Mouse (Mus musculus) heart, postnatal 0 days (tissue): ENCODE results near the gene Dnah2. TPM values are rescaled to one million over a fixed set of nuclear protein-coding genes. Genes with fewer than 3 reads are reported as not detected.

Experiments used
- ATAC-seq: fragments of 200-750 bp; cut with Nextera tagmentation; 2 replicates; pipeline ENCODE4 v1.8.0; 2017; ENCODE audit warnings: low read depth, moderate number of reproducible peaks, moderate library complexity; ENCODE audit not compliant: insufficient read depth
- DNase-seq: peaks from one replicate; pipeline ENCODE4 v3.0.0-alpha.2; 2016; ENCODE audit warnings: low spot score
- H3K27ac ChIP-seq: fragments of 300-500 bp; sonication (generic); 2 replicates; pipeline ENCODE4 v1.5.1; 2014; ENCODE audit warnings: low read depth, mild to moderate bottlenecking
- H3K27me3 ChIP-seq: fragments of 300-500 bp; sonication (generic); 2 replicates; pipeline ENCODE4 v1.6.1; 2014; ENCODE audit warnings: low read length, mixed read lengths; ENCODE audit not compliant: control insufficient read depth, insufficient read depth
- H3K36me3 ChIP-seq: fragments of 300-500 bp; sonication (generic); replicated peaks from 2 replicates; pipeline ENCODE4 v1.6.1; 2014; ENCODE audit warnings: low read length, mixed read lengths; ENCODE audit not compliant: control insufficient read depth, insufficient read depth
- H3K4me1 ChIP-seq: fragments of 300-500 bp; sonication (generic); 2 replicates; pipeline ENCODE4 v1.6.1; 2014; ENCODE audit warnings: antibody characterized with exemption; ENCODE audit not compliant: control insufficient read depth, insufficient read depth
- H3K4me2 ChIP-seq: fragments of 300-500 bp; sonication (generic); 2 replicates; pipeline ENCODE4 v1.6.1; 2014; ENCODE audit warnings: low read depth, mild to moderate bottlenecking, low read length, moderate library complexity
- H3K4me3 ChIP-seq: fragments of 300-500 bp; sonication (generic); 2 replicates; pipeline ENCODE4 v1.5.1; 2014; ENCODE audit warnings: low read depth, low read length
- H3K9ac ChIP-seq: fragments of 300-500 bp; sonication (generic); replicated peaks from 2 replicates; pipeline ENCODE4 v1.6.1; 2014; ENCODE audit warnings: low read depth, low read length, mixed read lengths
- H3K9me3 ChIP-seq: fragments of 300-500 bp; sonication (generic); replicated peaks from 2 replicates; pipeline ENCODE4 v1.6.1; 2016; ENCODE audit warnings: low read length; ENCODE audit not compliant: control insufficient read depth
- CTCF ChIP-seq: IDR thresholded peaks from 2 replicates; pipeline ENCODE4 v1.5.1; 2016; ENCODE audit warnings: antibody characterized with exemption, control low read depth, low read depth
- EP300 ChIP-seq: IDR thresholded peaks from 2 replicates; pipeline ENCODE4 v1.6.1; 2016; ENCODE audit warnings: antibody characterized with exemption, low read depth
- whole genome bisulfite sequencing: fragments of 180-500 bp; shearing (Covaris S2); extraction: QIAGEN DNeasy Blood & Tissue Kit; methylation state at CpG from one replicate; pipeline ENCODE4 v1.1.7; 2014; 5-methylcytosine and 5-hydroxymethylcytosine counted together
- polyA plus RNA-seq: library from polyadenylated mRNA; unstranded; fragments of >200 nt; fragmentation: Nextera tagmentation; extraction: Ambion mirVana; gene quantifications from 2 replicates; pipeline ENCODE4 v1.2.1, GENCODE M21; 2015
- total RNA-seq: library from RNA; depleted of rRNA; stranded (reverse); fragments of >200 nt; gene quantifications from 2 replicates; pipeline ENCODE4 v1.2.3, GENCODE M21; 2014; ENCODE audit warnings: low replicate concordance

Dnah2 gene
- total and polyA plus RNA-seq, 2 experiments from 2014 or later = 0.03 TPM; not detected in 1

DNA sequence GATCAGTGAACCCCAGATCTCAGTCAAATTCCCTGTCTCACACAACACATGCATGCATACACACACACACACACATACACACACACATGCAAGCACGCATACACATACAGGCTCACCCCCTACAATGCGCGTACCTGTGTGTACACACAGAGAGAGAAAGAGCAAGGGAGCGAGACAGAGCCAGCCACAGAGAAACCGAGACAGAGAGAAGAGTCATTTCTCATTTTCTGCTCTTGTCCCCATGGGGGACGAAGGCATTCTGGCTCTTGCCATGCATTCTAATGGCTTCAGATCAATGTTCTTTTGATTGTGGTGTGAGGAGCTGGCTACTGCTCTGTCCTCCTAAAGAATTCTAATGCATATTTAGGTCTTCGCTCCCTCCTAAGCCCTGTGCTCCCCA is 101.6 kb downstream of the Dnah2 start:
- Histone ChIP-seq H3K9ac (no peak overlapping the region), H3K4me2 (no peak overlapping the region), H3K27ac (no peak overlapping the region), H3K4me3 (no peak overlapping the region), H3K36me3 (no peaks in the 10 kb centered on the region), H3K4me1 (0 out of 2 replicates have a peak, but pooled peaks cover 4% of the 10 kb centered on the region), H3K9me3 (no peaks in the 10 kb centered on the region), H3K27me3 (no peaks in the 10 kb centered on the region)
- 91% methylated on average over 7 of the region's 7 CpGs for WGBS
- no peak for ATAC-seq
- TF ChIP-seq EP300 (no peak), CTCF (no peak)
- no peak for DNase-seq

DNA sequence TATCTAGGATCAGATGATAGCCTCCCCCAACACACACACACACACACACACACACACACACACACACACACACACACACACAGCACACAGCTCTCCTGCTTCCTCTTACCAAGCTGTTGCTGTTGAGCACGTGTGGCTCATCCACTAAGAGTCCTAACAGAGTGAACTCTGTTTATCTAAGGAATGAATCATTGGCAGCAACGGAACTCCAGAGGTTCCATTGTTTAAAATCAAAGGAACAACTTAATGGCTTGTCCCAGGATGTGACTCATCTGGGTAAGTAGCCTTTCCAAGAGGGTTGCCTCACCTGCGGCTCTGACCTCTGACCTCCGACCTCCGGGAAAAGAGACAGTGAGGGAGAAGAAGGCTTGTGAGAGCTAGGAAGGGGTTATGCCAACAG is 105.6 kb downstream of the Dnah2 start:
- no peaks in the 10 kb centered on the region for H3K4me1 ChIP-seq
- no peaks in the 10 kb centered on the region for H3K36me3 ChIP-seq
- H3K27ac ChIP-seq = peak overlapping the region; percentile 47; the same call in 1 of the 2 replicates
- H3K4me2 ChIP-seq = no peak overlapping the region
- no peak overlapping the region for H3K4me3 ChIP-seq
- H3K9ac ChIP-seq = no peak overlapping the region
- H3K27me3 ChIP-seq = no peaks in the 10 kb centered on the region
- DNase-seq (peak; percentile 33), ATAC-seq (peak; percentile 68)
- no peaks in the 10 kb centered on the region for H3K9me3 ChIP-seq
- 24% methylated on average over 5 of the region's 5 CpGs for WGBS
- TF ChIP-seq EP300 (0 out of 2 replicates have a peak, but pooled peaks have one; percentile 58), CTCF (no peak)

DNA sequence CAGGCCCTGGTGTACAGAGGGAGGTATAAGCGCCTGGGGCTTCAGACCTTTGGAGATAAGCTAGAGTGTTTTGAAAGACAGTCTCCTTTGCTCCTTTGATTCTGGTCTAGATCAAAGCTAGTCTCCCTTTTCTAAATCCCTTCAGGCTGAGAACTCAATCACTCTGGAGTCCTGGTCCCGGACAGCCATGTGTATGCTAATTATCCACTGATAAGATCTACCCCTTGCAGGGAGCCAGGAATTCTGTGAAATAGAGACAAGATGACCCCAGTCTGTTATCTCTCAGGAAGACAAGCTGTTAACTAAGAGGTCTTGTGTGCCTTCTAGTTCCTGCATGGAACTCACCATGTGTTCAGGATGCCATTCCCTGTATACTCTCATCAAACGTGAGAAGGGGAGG is 111.6 kb downstream of the Dnah2 start:
- ATAC-seq (no peak), DNase-seq (no peak)
- Histone ChIP-seq H3K36me3 (no peaks in the 10 kb centered on the region), H3K4me3 (no peak overlapping the region), H3K9ac (no peak overlapping the region), H3K4me1 (no peaks in the 10 kb centered on the region), H3K27me3 (no peaks in the 10 kb centered on the region), H3K27ac (no peak overlapping the region), H3K9me3 (no peaks in the 10 kb centered on the region), H3K4me2 (no peak overlapping the region)
- WGBS = 44% methylated on average over 3 of the region's 3 CpGs
- no peak for TF ChIP-seq CTCF

DNA sequence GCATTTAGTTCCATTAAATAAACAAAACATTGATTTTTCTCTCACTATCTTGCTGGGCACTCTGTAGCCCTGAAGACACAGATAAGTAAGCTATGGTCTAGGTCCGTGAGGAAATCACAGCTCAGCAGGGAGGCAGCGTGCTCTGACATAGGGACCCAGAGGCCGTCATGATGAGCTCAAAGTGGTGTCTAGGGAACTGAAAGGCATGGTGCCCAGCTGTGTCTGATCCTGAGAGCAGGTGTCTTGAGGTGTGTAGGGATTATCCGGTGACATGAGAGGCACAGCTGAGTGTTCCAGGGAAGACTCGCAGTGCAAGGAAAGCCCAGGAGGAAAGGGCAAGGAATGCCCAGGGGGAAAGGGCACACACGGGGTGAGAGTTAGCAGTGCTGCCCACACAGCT is 115.7 kb downstream of the Dnah2 start:
- no peak overlapping the region for H3K4me2 ChIP-seq
- DNase-seq (no peak), ATAC-seq (no peak)
- H3K36me3 ChIP-seq = no peaks in the 10 kb centered on the region
- no peaks in the 10 kb centered on the region for H3K4me1 ChIP-seq
- no peaks in the 10 kb centered on the region for H3K27me3 ChIP-seq
- no peaks in the 10 kb centered on the region for H3K9me3 ChIP-seq
- TF ChIP-seq CTCF = no peak
- TF ChIP-seq EP300 = no peak
- no peak overlapping the region for H3K9ac ChIP-seq
- H3K27ac ChIP-seq = no peak overlapping the region
- no peak overlapping the region for H3K4me3 ChIP-seq
- WGBS = 69% methylated on average over 6 of the region's 6 CpGs

DNA sequence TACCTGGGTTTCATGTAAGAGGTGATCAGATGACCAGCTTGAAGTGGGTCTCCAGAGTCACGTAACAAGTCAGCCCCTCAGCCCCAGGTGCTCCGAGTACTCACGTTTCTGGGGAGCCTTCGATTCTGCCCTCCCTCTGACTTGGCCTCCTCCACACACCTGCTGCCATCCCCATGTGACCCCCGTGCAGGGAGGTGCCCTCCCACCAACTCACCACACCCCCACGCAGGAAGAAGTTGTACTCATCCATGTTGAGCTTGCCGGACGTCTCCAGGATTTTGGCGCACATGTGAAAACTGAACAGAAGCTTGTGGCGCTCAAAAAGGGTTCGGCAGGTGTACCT is 116.3 kb downstream of the Dnah2 start:
- Histone ChIP-seq H3K9me3 (no peaks in the 10 kb centered on the region), H3K4me2 (no peak overlapping the region), H3K4me1 (no peaks in the 10 kb centered on the region), H3K27ac (no peak overlapping the region), H3K4me3 (no peak overlapping the region), H3K9ac (no peak overlapping the region), H3K36me3 (no peaks in the 10 kb centered on the region), H3K27me3 (no peaks in the 10 kb centered on the region)
- DNase-seq (no peak), ATAC-seq (no peak)
- 68% methylated on average over 11 of the region's 11 CpGs for WGBS
- no peak for TF ChIP-seq EP300
- no peak for TF ChIP-seq CTCF

DNA sequence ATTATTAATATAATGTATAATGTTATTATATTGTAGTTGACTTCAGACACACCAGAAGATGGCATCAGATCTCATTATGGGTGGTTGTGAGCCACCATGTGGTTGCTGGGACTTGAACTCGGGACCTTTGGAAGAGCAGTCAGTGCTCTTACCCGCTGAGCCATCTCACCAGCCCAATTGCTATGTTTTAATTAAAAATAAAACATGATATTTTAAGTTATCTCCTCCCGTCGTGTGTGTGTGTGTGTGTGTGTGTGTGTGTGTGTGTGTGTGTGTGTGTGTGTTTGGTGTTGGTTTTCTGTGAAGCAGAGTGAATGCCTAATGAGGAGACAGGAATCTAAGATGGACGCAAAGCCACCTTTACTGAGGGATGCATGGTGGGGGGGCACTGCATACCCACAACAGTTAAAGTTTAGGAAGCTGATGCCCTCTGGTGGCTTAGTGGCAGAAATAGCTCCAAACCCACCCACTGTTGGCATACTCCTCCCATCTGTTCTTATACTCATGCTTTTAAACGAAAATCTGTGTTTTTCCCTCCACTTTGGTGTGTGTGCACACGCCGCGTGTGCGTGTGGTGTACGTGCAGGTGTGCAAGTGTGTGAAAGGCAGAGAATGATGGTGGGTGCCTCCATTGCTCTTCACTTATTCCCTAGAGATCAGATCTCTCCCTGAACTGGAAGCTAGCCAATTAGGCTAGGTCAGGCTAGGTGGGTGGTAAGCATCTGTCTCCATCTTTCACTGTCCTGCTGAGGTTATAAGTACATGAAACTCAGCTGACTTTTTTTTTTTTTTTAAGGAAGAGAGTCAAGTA is 116.9 kb downstream of the Dnah2 start:
- peak; percentile 81 for ATAC-seq
- TF ChIP-seq CTCF = peak; percentile 87
- TF ChIP-seq EP300 = no peak

More for the DNA sequence above, 116.9 kb downstream of the Dnah2 start:
- Histone ChIP-seq H3K4me3 (no peak overlapping the region), H3K36me3 (no peaks in the 10 kb centered on the region), H3K4me1 (no peaks in the 10 kb centered on the region), H3K9ac (no peak overlapping the region), H3K9me3 (no peaks in the 10 kb centered on the region), H3K27me3 (no peaks in the 10 kb centered on the region), H3K4me2 (no peak overlapping the region), H3K27ac (no peak overlapping the region)
- 35% methylated on average over 11 of the region's 11 CpGs for WGBS
- peak; percentile 89 for DNase-seq
